Comparison of ENCODE assay signal across 8 mouse cellular contexts in genomic region chr11:69880853-69881603, GRCm38 (mm10). TPM values are rescaled to one million over a fixed set of nuclear protein-coding genes. Genes with fewer than 3 reads are reported as not detected.
DNase-seq lines count a peak whose midpoint lies in the region; ATAC-seq lines count a peak whose summit lies in the region.

TSS of gene Kctd11 (minus strand) at chr11:69881406.

- peak; percentile 62; the same call in 1 of the 2 replicates for ATAC-seq in frontal cortex, adult (ENCODE audit: low TSS enrichment)
- peak; percentile 74 to 81 for ATAC-seq in hematopoietic stem cell, adult 5-6 weeks (replicated peaks in 1 of 2; ENCODE audit: insufficient read depth in 1 of 2, low FRiP score in 2 of 2, low TSS enrichment in 1 of 2, low read depth in 1 of 2, poor library complexity in 2 of 2, severe bottlenecking in 2 of 2)

- DNase-seq in Muller cell, postnatal 12 days (ENCODE audit: inconsistent ontology term): peak; percentile 98
- peak; percentile 80 to 87 for DNase-seq in cerebellum, postnatal 10 days
- DNase-seq in layer of hippocampus, postnatal 10 days (ENCODE audit: low spot score in 2 of 2): peak; percentile 62 to 77
- DNase-seq in lung, postnatal 14 days: peak; percentile 93
- DNase-seq in ovary, postnatal 14 days (ENCODE audit: low spot score): peak; percentile 78
- DNase-seq in thymus, postnatal 14 days: peak; percentile 81

RNA-seq across cellular contexts. Expression of gene Kctd11, which starts in this region (rescaled TPM):
- total RNA-seq in hematopoietic stem cell, adult 5-6 weeks (2017): 1.3 and 2.7 TPM in 2 replicates
- under 1 TPM; 0.85 TPM for total RNA-seq in layer of hippocampus, postnatal 10 days (2021)

Comparison
In these comparisons a context has a peak if more than half of its experiments do, and no peak if none do; other contexts are left out.
1. Peak in every context shown above with its lines: DNase-seq and ATAC-seq.
2. Peak in DNase-seq in layer of hippocampus, postnatal 10 days; RNA of the gene not detected or under 1 TPM.